Mouse (Mus musculus): Measurements from ENCODE around the gene Tifab. TPM values are rescaled to one million over a fixed set of nuclear protein-coding genes. Genes with fewer than 3 reads are reported as not detected.
A peak's percentile ranks its signal among the peaks of the same experiment; 100 is the strongest.

The Tifab gene
- polyA plus RNA-seq (2015; fragmentation: Nextera tagmentation; extraction: Ambion mirVana), result 1.1 and 2.3 TPM in 2 replicates

- WGBS, result 90% methylated on average over 16 of the region's 16 CpGs
- H3K36me3 ChIP-seq, result no peaks in the 10 kb centered on the region
- H3K27ac ChIP-seq (replicated peaks), result no peak within 1 kb of the TSS
- H3K4me3 ChIP-seq (replicated peaks), result no peak within 1 kb of the TSS
- H3K9ac ChIP-seq (replicated peaks), result no peak within 1 kb of the TSS
- H3K4me2 ChIP-seq, result no peak within 1 kb of the TSS
- no peak for ATAC-seq (ENCODE audit: low FRiP score)
- no peaks in the 10 kb centered on the region for H3K27me3 ChIP-seq (replicated peaks)
- no peaks in the 10 kb centered on the region for H3K4me1 ChIP-seq
- H3K9me3 ChIP-seq (replicated peaks), result no peaks in the 10 kb centered on the region
Observed at GRCm38 (mm10) chr13:56178416-56179035, at the start of gene Tifab. Gene Tifab, minus strand, starts transcription at chr13:56178885.

GRCm38 (mm10) chr13:56226175-56226954 is 47.7 kb upstream of the Tifab start:
- no peak overlapping the region for H3K9ac ChIP-seq (replicated peaks)
- H3K4me3 ChIP-seq (replicated peaks), result no peak overlapping the region
- no peak overlapping the region for H3K27ac ChIP-seq (replicated peaks)
- ATAC-seq (ENCODE audit: low FRiP score), result no peak
- H3K4me2 ChIP-seq, result no peak overlapping the region
- H3K36me3 ChIP-seq, result no peaks in the 10 kb centered on the region
- no peaks in the 10 kb centered on the region for H3K9me3 ChIP-seq (replicated peaks)
- WGBS, result 20% methylated on average over 10 of the region's 10 CpGs
- peaks cover 31% of the 10 kb centered on the region for H3K4me1 ChIP-seq
- peaks cover 92% of the 10 kb centered on the region for H3K27me3 ChIP-seq (replicated peaks)

- no peak for ATAC-seq (ENCODE audit: low FRiP score)
- Histone ChIP-seq H3K9me3 (replicated peaks) (no peaks in the 10 kb centered on the region), H3K9ac (replicated peaks) (no peak overlapping the region), H3K36me3 (no peaks in the 10 kb centered on the region), H3K27ac (replicated peaks) (no peak overlapping the region), H3K27me3 (replicated peaks) (peaks cover 80% of the 10 kb centered on the region), H3K4me1 (peaks cover 36% of the 10 kb centered on the region), H3K4me2 (no peak overlapping the region), H3K4me3 (replicated peaks) (no peak overlapping the region)
- 9% methylated on average over 21 of the region's 21 CpGs for WGBS
Observed at GRCm38 (mm10) chr13:56223625-56224024, 44.9 kb upstream of the Tifab start.

- peaks cover 36% of the 10 kb centered on the region for H3K4me1 ChIP-seq
- 10% methylated on average over 4 of the region's 4 CpGs for WGBS
- peaks cover 78% of the 10 kb centered on the region for H3K27me3 ChIP-seq (replicated peaks)
Observed at GRCm38 (mm10) chr13:56222849-56223246, 44.2 kb upstream of the Tifab start.

GRCm38 (mm10) chr13:56221995-56222848 is 43.5 kb upstream of the Tifab start:
- peak; percentile 60 for ATAC-seq (ENCODE audit: low FRiP score)
- peaks cover 36% of the 10 kb centered on the region for H3K4me1 ChIP-seq
- H3K27ac ChIP-seq (replicated peaks), result no peak overlapping the region
- 1% methylated on average over 50 of the region's 50 CpGs for WGBS
- H3K9me3 ChIP-seq (replicated peaks), result no peaks in the 10 kb centered on the region
- H3K4me3 ChIP-seq (replicated peaks), result peak overlapping the region; percentile 37
- H3K4me2 ChIP-seq, result peak overlapping the region; percentile 73
- H3K27me3 ChIP-seq (replicated peaks), result peaks cover 73% of the 10 kb centered on the region
- peak overlapping the region; percentile 32; the same call in 1 of the 2 replicates for H3K9ac ChIP-seq (replicated peaks)
- H3K36me3 ChIP-seq, result no peaks in the 10 kb centered on the region

More at GRCm38 (mm10) chr13:56222849-56223246, 44.2 kb upstream of the Tifab start:
- Histone ChIP-seq H3K4me3 (replicated peaks) (no peak overlapping the region), H3K9me3 (replicated peaks) (no peaks in the 10 kb centered on the region), H3K36me3 (no peaks in the 10 kb centered on the region), H3K27ac (replicated peaks) (no peak overlapping the region), H3K4me2 (no peak overlapping the region), H3K9ac (replicated peaks) (no peak overlapping the region)
- no peak for ATAC-seq (ENCODE audit: low FRiP score)

GRCm38 (mm10) chr13:56221129-56221910 is 42.6 kb upstream of the Tifab start:
- ATAC-seq (ENCODE audit: low FRiP score), result peak; percentile 55

GRCm38 (mm10) chr13:56219254-56219653 is 40.6 kb upstream of the Tifab start:
- no peaks in the 10 kb centered on the region for H3K9me3 ChIP-seq (replicated peaks)
- WGBS, result 74% methylated on average over 9 of the region's 9 CpGs
- H3K27ac ChIP-seq (replicated peaks), result no peak overlapping the region
- H3K4me3 ChIP-seq (replicated peaks), result no peak overlapping the region
- no peak overlapping the region for H3K4me2 ChIP-seq
- no peak for ATAC-seq (ENCODE audit: low FRiP score)
- H3K9ac ChIP-seq (replicated peaks), result no peak overlapping the region
- H3K27me3 ChIP-seq (replicated peaks), result peaks cover 56% of the 10 kb centered on the region
- H3K36me3 ChIP-seq, result no peaks in the 10 kb centered on the region
- H3K4me1 ChIP-seq, result peaks cover 27% of the 10 kb centered on the region

More at GRCm38 (mm10) chr13:56221129-56221910, 42.6 kb upstream of the Tifab start:
- Histone ChIP-seq H3K9me3 (replicated peaks) (no peaks in the 10 kb centered on the region), H3K4me3 (replicated peaks) (peak overlapping the region; percentile 37), H3K9ac (replicated peaks) (peak overlapping the region; percentile 32), H3K4me2 (peak overlapping the region; percentile 73), H3K4me1 (peaks cover 31% of the 10 kb centered on the region), H3K36me3 (no peaks in the 10 kb centered on the region), H3K27ac (replicated peaks) (no peak overlapping the region), H3K27me3 (replicated peaks) (peaks cover 71% of the 10 kb centered on the region)
- under 1% methylated on average over 45 of the region's 46 CpGs for WGBS

GRCm38 (mm10) chr13:56216090-56216489 is 37.4 kb upstream of the Tifab start:
- H3K9me3 ChIP-seq (replicated peaks), result no peaks in the 10 kb centered on the region; the same call in 1 of the 2 replicates
- H3K4me1 ChIP-seq, result peaks cover 2% of the 10 kb centered on the region
- no peak overlapping the region for H3K9ac ChIP-seq (replicated peaks)
- WGBS, result 5% methylated on average over 4 of the region's 4 CpGs
- no peak overlapping the region for H3K4me2 ChIP-seq
- H3K4me3 ChIP-seq (replicated peaks), result no peak overlapping the region
- no peak for ATAC-seq (ENCODE audit: low FRiP score)
- peaks cover 30% of the 10 kb centered on the region for H3K27me3 ChIP-seq (replicated peaks)
- H3K36me3 ChIP-seq, result no peaks in the 10 kb centered on the region
- no peak overlapping the region for H3K27ac ChIP-seq (replicated peaks)

- Histone ChIP-seq H3K27ac (replicated peaks) (peak overlapping the region; percentile 4; the same call in 1 of the 2 replicates), H3K9ac (replicated peaks) (no peak overlapping the region), H3K4me1 (no peaks in the 10 kb centered on the region), H3K4me3 (replicated peaks) (no peak overlapping the region), H3K9me3 (replicated peaks) (no peaks in the 10 kb centered on the region; the same call in 1 of the 2 replicates), H3K36me3 (no peaks in the 10 kb centered on the region), H3K27me3 (replicated peaks) (peaks cover 41% of the 10 kb centered on the region), H3K4me2 (no peak overlapping the region)
- WGBS, result 53% methylated on average over 5 of the region's 5 CpGs
- no peak for ATAC-seq (ENCODE audit: low FRiP score)
Observed at GRCm38 (mm10) chr13:56214633-56215032, 35.9 kb upstream of the Tifab start.

- H3K4me3 ChIP-seq (replicated peaks), result no peak overlapping the region
- H3K9ac ChIP-seq (replicated peaks), result no peak overlapping the region
- H3K9me3 ChIP-seq (replicated peaks), result no peaks in the 10 kb centered on the region; the same call in 1 of the 2 replicates
- ATAC-seq (ENCODE audit: low FRiP score), result no peak
- no peak overlapping the region for H3K27ac ChIP-seq (replicated peaks)
- H3K4me1 ChIP-seq, result peaks cover 12% of the 10 kb centered on the region
- 18% methylated on average over 8 of the region's 8 CpGs for WGBS
- H3K36me3 ChIP-seq, result no peaks in the 10 kb centered on the region
- peaks cover 49% of the 10 kb centered on the region for H3K27me3 ChIP-seq (replicated peaks)
- peak overlapping the region; percentile 47 for H3K4me2 ChIP-seq
Observed at GRCm38 (mm10) chr13:56209067-56209411, 30.4 kb upstream of the Tifab start.

All from neural tube, embryonic 15.5 days (tissue).